Mouse (Mus musculus): ENCODE data around the gene Inca1. TPM values are rescaled to one million over a fixed set of nuclear protein-coding genes. Genes with fewer than 3 reads are reported as not detected.
A peak's percentile ranks its signal among the peaks of the same experiment; 100 is the strongest.

Gene Inca1
- polyA plus RNA-seq, 1 experiment = 5.2 TPM

DNA sequence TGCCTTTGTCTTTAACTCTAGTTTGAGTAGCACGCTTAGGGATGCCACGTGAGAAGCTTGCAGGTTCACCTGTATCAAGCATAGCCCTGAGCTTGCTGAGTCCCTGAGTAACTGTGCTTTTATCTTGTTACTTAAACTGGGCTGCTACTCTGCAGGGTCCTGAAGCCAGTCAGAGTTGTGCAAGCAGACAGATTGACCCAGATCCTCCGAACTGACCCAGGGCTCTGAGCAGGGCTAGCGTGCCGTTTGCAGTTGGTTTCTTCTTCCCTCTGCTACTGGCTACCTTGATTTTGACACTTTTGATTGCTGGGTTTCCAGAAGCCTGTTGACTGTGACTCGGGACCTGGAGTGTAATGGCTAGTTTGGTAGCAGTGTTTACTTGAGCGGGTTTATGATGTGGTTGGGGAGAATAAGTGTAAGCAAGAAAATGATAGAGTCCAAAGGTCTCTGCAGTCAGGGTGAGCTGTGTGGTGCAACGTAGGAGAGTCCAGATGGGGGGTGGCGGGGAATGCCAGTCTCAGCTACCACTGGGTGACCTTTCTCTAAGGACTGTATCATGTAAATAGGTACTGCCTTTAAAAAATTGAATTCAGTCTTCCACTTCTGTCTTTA, 30.6 kb upstream of the Inca1 start:
- TF ChIP-seq POLR2A (IDR thresholded peaks at IDR 0.05; ENCODE audit: extremely low read depth, insufficient read depth, low read length) (no peak), CTCF (IDR thresholded peaks at IDR 0.05; ENCODE audit: extremely low read depth, insufficient read depth, low read length) (no peak)
- H3K4me1 ChIP-seq (ENCODE audit: control insufficient read depth, insufficient read depth, low read length) = peaks cover 7% of the 10 kb centered on the region; the same call in 1 of the 2 replicates
- peak overlapping the region; percentile 14; the same call in 1 of the 2 replicates for H3K27ac ChIP-seq (ENCODE audit: insufficient read depth, low read length)
- no peak overlapping the region for H3K4me3 ChIP-seq (ENCODE audit: insufficient read depth, low read length)

GRCm38 (mm10) chr11:70727385-70727784, 27.4 kb upstream of the Inca1 start:
- Histone ChIP-seq H3K4me1 (ENCODE audit: control insufficient read depth, insufficient read depth, low read length) (peaks cover 6% of the 10 kb centered on the region; the same call in 1 of the 2 replicates), H3K4me3 (ENCODE audit: insufficient read depth, low read length) (no peak overlapping the region), H3K27ac (ENCODE audit: insufficient read depth, low read length) (no peak overlapping the region)
- no peak for TF ChIP-seq CTCF (IDR thresholded peaks at IDR 0.05; ENCODE audit: extremely low read depth, insufficient read depth, low read length)
- TF ChIP-seq POLR2A (IDR thresholded peaks at IDR 0.05; ENCODE audit: extremely low read depth, insufficient read depth, low read length) = no peak

DNA sequence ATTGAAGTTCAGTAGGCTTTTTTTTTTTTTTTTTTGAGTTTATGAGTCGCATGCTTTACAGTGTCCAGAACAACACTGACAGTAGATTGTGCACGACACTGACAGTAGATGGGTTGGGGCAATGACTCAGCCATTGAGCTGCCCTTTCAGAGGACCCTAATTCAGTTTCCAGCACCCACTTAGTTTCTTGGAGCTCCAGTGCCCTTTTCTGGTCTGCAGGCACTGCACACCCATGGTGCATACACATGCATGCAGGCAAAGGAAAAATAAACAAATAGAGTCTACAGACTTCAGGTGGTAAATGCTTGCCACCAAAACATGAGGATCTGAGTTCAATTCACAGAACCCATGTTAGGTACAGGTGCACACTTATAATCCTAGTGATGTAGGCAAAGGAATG, 26.6 kb upstream of the Inca1 start:
- no peak for TF ChIP-seq POLR2A (IDR thresholded peaks at IDR 0.05; ENCODE audit: extremely low read depth, insufficient read depth, low read length)
- TF ChIP-seq CTCF (IDR thresholded peaks at IDR 0.05; ENCODE audit: extremely low read depth, insufficient read depth, low read length) = no peak
- Histone ChIP-seq H3K27ac (ENCODE audit: insufficient read depth, low read length) (no peak overlapping the region), H3K4me1 (ENCODE audit: control insufficient read depth, insufficient read depth, low read length) (peaks cover 6% of the 10 kb centered on the region; the same call in 1 of the 2 replicates), H3K4me3 (ENCODE audit: insufficient read depth, low read length) (no peak overlapping the region)

GRCm38 (mm10) chr11:70724706-70725105, 24.8 kb upstream of the Inca1 start:
- Histone ChIP-seq H3K27ac (ENCODE audit: insufficient read depth, low read length) (no peak overlapping the region), H3K4me3 (ENCODE audit: insufficient read depth, low read length) (no peak overlapping the region), H3K4me1 (ENCODE audit: control insufficient read depth, insufficient read depth, low read length) (no peaks in the 10 kb centered on the region)
- TF ChIP-seq CTCF (IDR thresholded peaks at IDR 0.05; ENCODE audit: extremely low read depth, insufficient read depth, low read length) (no peak), POLR2A (IDR thresholded peaks at IDR 0.05; ENCODE audit: extremely low read depth, insufficient read depth, low read length) (no peak)

DNA sequence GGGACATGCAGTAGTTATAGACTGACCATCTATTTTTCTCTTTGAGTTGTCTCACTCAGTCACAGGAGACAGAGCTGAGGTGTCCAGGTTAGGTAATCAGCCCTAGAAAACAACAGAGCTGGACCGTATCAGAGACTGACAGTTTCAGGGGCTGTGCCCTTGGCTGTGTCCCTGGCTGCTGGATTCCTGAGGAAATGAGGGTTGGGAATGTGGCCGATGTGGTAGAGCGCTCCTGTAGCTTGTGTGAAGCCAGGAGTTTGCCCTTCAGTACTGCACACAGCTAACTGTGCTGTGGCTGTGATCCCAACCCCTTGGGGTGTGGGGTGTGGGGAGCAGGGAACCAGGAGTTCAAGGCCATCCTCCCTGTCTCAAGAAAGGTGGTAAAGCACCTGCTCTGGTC, 21.1 kb upstream of the Inca1 start:
- Histone ChIP-seq H3K4me3 (ENCODE audit: insufficient read depth, low read length) (no peak overlapping the region), H3K27ac (ENCODE audit: insufficient read depth, low read length) (no peak overlapping the region), H3K4me1 (ENCODE audit: control insufficient read depth, insufficient read depth, low read length) (no peaks in the 10 kb centered on the region)
- no peak for TF ChIP-seq CTCF (IDR thresholded peaks at IDR 0.05; ENCODE audit: extremely low read depth, insufficient read depth, low read length)
- no peak for TF ChIP-seq POLR2A (IDR thresholded peaks at IDR 0.05; ENCODE audit: extremely low read depth, insufficient read depth, low read length)

GRCm38 (mm10) chr11:70720567-70720966, 20.6 kb upstream of the Inca1 start:
- H3K27ac ChIP-seq (ENCODE audit: insufficient read depth, low read length) = no peak overlapping the region
- TF ChIP-seq POLR2A (IDR thresholded peaks at IDR 0.05; ENCODE audit: extremely low read depth, insufficient read depth, low read length) (no peak), CTCF (IDR thresholded peaks at IDR 0.05; ENCODE audit: extremely low read depth, insufficient read depth, low read length) (no peak)
- no peak overlapping the region for H3K4me3 ChIP-seq (ENCODE audit: insufficient read depth, low read length)
- H3K4me1 ChIP-seq (ENCODE audit: control insufficient read depth, insufficient read depth, low read length) = no peaks in the 10 kb centered on the region

DNA sequence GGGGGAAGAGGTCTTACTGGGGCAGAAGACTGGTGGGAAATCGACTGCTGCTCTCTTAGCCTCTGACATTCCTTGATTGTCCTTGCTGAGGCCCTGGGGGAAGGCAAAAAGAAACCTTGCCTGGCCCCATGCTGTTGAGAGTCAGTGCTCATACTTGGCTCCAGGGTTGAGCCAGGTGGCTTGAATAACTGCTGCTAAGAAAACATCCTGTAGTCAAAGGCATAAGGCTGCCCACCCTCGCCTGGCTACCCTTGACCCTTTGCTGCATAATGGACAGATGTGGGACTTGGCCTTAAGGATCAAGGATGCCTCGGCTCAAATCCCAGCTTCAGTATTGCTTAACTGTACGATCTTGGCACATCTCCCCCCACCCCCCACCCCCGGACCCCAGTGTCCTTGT, 18.5 kb upstream of the Inca1 start:
- no peak overlapping the region for H3K4me3 ChIP-seq (ENCODE audit: insufficient read depth, low read length)
- no peaks in the 10 kb centered on the region for H3K4me1 ChIP-seq (ENCODE audit: control insufficient read depth, insufficient read depth, low read length)
- TF ChIP-seq POLR2A (IDR thresholded peaks at IDR 0.05; ENCODE audit: extremely low read depth, insufficient read depth, low read length) (no peak), CTCF (IDR thresholded peaks at IDR 0.05; ENCODE audit: extremely low read depth, insufficient read depth, low read length) (no peak)
- H3K27ac ChIP-seq (ENCODE audit: insufficient read depth, low read length) = no peak overlapping the region

DNA sequence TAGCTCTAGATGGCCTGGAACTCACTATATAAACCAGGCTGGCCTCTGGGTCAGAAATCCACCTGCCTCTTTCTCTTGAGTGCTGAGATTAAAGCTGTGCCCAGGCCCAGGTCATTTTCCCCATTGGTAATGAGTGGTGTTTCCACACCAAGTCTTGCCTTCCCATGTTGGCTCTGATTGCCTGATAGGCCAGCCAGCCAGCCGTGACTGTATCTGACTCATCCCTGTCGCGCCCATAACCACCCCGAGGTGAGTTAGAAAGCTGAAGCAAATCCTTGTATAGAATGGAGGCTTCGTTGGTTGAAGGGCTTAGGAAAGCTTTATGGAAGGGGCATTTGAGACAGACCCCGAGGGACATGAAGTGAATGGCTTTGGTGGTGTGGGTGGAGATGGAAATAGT, 15.9 kb upstream of the Inca1 start:
- Histone ChIP-seq H3K4me1 (ENCODE audit: control insufficient read depth, insufficient read depth, low read length) (peaks cover 2% of the 10 kb centered on the region; the same call in 1 of the 2 replicates), H3K4me3 (ENCODE audit: insufficient read depth, low read length) (no peak overlapping the region), H3K27ac (ENCODE audit: insufficient read depth, low read length) (no peak overlapping the region)
- TF ChIP-seq POLR2A (IDR thresholded peaks at IDR 0.05; ENCODE audit: extremely low read depth, insufficient read depth, low read length) (no peak), CTCF (IDR thresholded peaks at IDR 0.05; ENCODE audit: extremely low read depth, insufficient read depth, low read length) (no peak)

GRCm38 (mm10) chr11:70713222-70713621, 13.3 kb upstream of the Inca1 start:
- Histone ChIP-seq H3K4me1 (ENCODE audit: control insufficient read depth, insufficient read depth, low read length) (peaks cover 2% of the 10 kb centered on the region; the same call in 1 of the 2 replicates), H3K27ac (ENCODE audit: insufficient read depth, low read length) (no peak overlapping the region), H3K4me3 (ENCODE audit: insufficient read depth, low read length) (no peak overlapping the region)
- TF ChIP-seq POLR2A (IDR thresholded peaks at IDR 0.05; ENCODE audit: extremely low read depth, insufficient read depth, low read length) (no peak), CTCF (IDR thresholded peaks at IDR 0.05; ENCODE audit: extremely low read depth, insufficient read depth, low read length) (no peak)

DNA sequence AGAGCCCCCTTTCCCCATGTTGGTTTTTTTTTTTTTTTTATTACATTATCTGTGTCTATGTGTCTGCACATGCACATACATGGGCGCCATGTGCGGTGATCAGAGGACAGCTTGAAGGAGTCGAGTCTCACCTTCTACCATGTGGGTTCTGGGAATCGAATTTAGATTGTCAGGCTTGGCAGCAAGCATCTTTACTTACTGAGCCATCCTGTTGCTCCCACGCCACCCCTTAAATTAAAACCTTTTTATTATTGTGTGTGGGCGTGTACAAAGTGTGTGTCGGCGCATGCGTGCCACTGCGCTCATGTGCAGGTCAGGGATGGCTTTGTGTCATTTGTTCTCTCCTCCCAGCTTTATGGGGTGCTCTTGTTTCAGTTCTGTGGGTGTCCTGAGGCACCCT, 11.1 kb upstream of the Inca1 start:
- Histone ChIP-seq H3K4me3 (ENCODE audit: insufficient read depth, low read length) (no peak overlapping the region), H3K4me1 (ENCODE audit: control insufficient read depth, insufficient read depth, low read length) (peaks cover 2% of the 10 kb centered on the region; the same call in 1 of the 2 replicates), H3K27ac (ENCODE audit: insufficient read depth, low read length) (no peak overlapping the region)
- TF ChIP-seq POLR2A (IDR thresholded peaks at IDR 0.05; ENCODE audit: extremely low read depth, insufficient read depth, low read length) = no peak

Measured in cortical plate, adult 2 months (tissue).